Mouse (Mus musculus) mammary gland, adult 2 months (tissue): ENCODE data around the gene Lor. TPM values are rescaled to one million over a fixed set of nuclear protein-coding genes. Genes with fewer than 3 reads are reported as not detected.

Experiments used
- polyA plus RNA-seq: library from polyadenylated mRNA; depleted of rRNA; stranded (reverse); fragments of >200 nt; gene quantifications from 2 replicates; pipeline ENCODE4 v1.2.3, GENCODE M21; 2012; ENCODE audit warnings: low replicate concordance; rRNA removed

Gene Lor
- polyA plus RNA-seq: 1.9 and 4.7 TPM in 2 replicates

GRCm38 (mm10) chr3:92083042-92083441 lies at the start of gene Lor:
TSS of gene Lor (minus strand) at chr3:92083142.

GRCm38 (mm10) chr3:92123847-92124246 lies 40.9 kb upstream of the Lor start, which contains the start of gene Prr9:
TSS of gene Prr9 (minus strand) at chr3:92123947.

Other genes with a start within 250 kb of the Lor start
- gene Pglyrp3, start 68.6 kb downstream of the Lor start, polyA plus RNA-seq: 0.10 TPM in 1 of 2 replicates, not detected in the other
- not detected in 2 replicates for gene Prr9, start 40.8 kb upstream of the Lor start, polyA plus RNA-seq
- not detected in 2 replicates for gene Lelp1, start 59.6 kb upstream of the Lor start, polyA plus RNA-seq
- 0.07 TPM in 1 of 2 replicates, not detected in the other for gene Sprr2a1, start 132.7 kb upstream of the Lor start, polyA plus RNA-seq
- 6.9 and 7.0 TPM in 2 replicates for gene Sprr2a2, start 132.8 kb upstream of the Lor start, polyA plus RNA-seq
- 0.43 and 0.94 TPM in 2 replicates for gene Sprr2a3, start 202.3 kb upstream of the Lor start, polyA plus RNA-seq
- gene Sprr2b, start 233.5 kb upstream of the Lor start, polyA plus RNA-seq: not detected in 2 replicates